Mouse (Mus musculus) liver, embryonic 14.5 days (tissue): ENCODE results near the gene Cd47.

ENCODE experiments used
- CTCF ChIP-seq: IDR thresholded peaks from 2 replicates; pipeline ENCODE4 v1.5.1; 2016; ENCODE audit warnings: antibody characterized with exemption, low read depth, control low read depth
- EP300 ChIP-seq: IDR thresholded peaks from 2 replicates; pipeline ENCODE4 v1.6.1; 2016; ENCODE audit warnings: antibody characterized with exemption, low read depth

- TF ChIP-seq CTCF (no peak), EP300 (no peak)
Measured at GRCm38 (mm10) chr16:49878051-49878450, 77.7 kb downstream of the Cd47 start.
